Mouse (Mus musculus) gastrocnemius, adult 2 months (tissue): Measurements from ENCODE around the gene Scap. TPM values are rescaled to one million over a fixed set of nuclear protein-coding genes. Genes with fewer than 3 reads are reported as not detected.
"Not testable (repeated sequence)": the region's sequence is repeated elsewhere in the genome, so short reads cannot be mapped to it uniquely, and the experiment has no call there.

Experiments
- DNase-seq: peaks from one replicate; pipeline ENCODE4 v3.0.0; 2022
- H3K27ac ChIP-seq: fragments of 200-600 bp; 2 replicates; pipeline ENCODE4 v1.8.1; 2022; ENCODE audit warnings: mild to moderate bottlenecking
- H3K4me3 ChIP-seq: fragments of 200-600 bp; 2 replicates; pipeline ENCODE4 v1.8.1; 2022; ENCODE audit warnings: mild to moderate bottlenecking, moderate library complexity
- CTCF ChIP-seq: fragments of 200-600 bp; IDR thresholded peaks from 2 replicates; pipeline ENCODE4 v1.8.1; 2022; ENCODE audit warnings: antibody characterized with exemption, mild to moderate bottlenecking, moderate library complexity
- intact Hi-C: fragments of 180-260 bp; cut with DNase I; formaldehyde crosslinking; loops from one replicate; pipeline ENCODE4 v1.15.1; 2025
- total RNA-seq, 2 experiments: library from RNA; stranded (reverse); gene quantifications; 2 replicates each; pipeline ENCODE4 v1.2.3; 2021

Gene Scap
- total RNA-seq, 2 experiments from 2014 or later: 16.6 to 17.0 TPM

GRCm38 (mm10) chr9:110315410-110315809 lies 17.7 kb upstream of the Scap start:
- Histone ChIP-seq H3K27ac (no peak overlapping the region), H3K4me3 (no peak overlapping the region)
- no peak for TF ChIP-seq CTCF
- no peak for DNase-seq
- intact Hi-C loops: no loop called here

GRCm38 (mm10) chr9:110315904-110316303 lies 17.2 kb upstream of the Scap start:
- intact Hi-C loops: no loop called here
- no peak overlapping the region for H3K27ac ChIP-seq
- no peak for DNase-seq
- TF ChIP-seq CTCF: no peak
- H3K4me3 ChIP-seq: no peak overlapping the region

GRCm38 (mm10) chr9:110316503-110316902 lies 16.6 kb upstream of the Scap start:
- H3K27ac ChIP-seq: no peak overlapping the region
- no peak for DNase-seq
- no peak overlapping the region for H3K4me3 ChIP-seq
- intact Hi-C loops: no loop called here
- no peak for TF ChIP-seq CTCF

GRCm38 (mm10) chr9:110320769-110321168 lies 12.3 kb upstream of the Scap start:
- no peak for DNase-seq
- no peak for TF ChIP-seq CTCF
- intact Hi-C loops: no loop called here

GRCm38 (mm10) chr9:110322972-110323371 lies 10.1 kb upstream of the Scap start:
- H3K27ac ChIP-seq: no peak overlapping the region
- no peak for TF ChIP-seq CTCF
- intact Hi-C loops: no loop called here
- no peak for DNase-seq
- H3K4me3 ChIP-seq: no peak overlapping the region

More at GRCm38 (mm10) chr9:110320769-110321168, 12.3 kb upstream of the Scap start:
- no peak overlapping the region for H3K27ac ChIP-seq
- no peak overlapping the region for H3K4me3 ChIP-seq

- no peak overlapping the region for H3K4me3 ChIP-seq
Observed at GRCm38 (mm10) chr9:110324181-110324580, 8.9 kb upstream of the Scap start.

GRCm38 (mm10) chr9:110328178-110328577 lies 4.9 kb upstream of the Scap start:
- intact Hi-C loops: no loop called here
- no peak overlapping the region for H3K27ac ChIP-seq
- TF ChIP-seq CTCF: no peak
- H3K4me3 ChIP-seq: no peak overlapping the region
- no peak for DNase-seq

More at GRCm38 (mm10) chr9:110324181-110324580, 8.9 kb upstream of the Scap start:
- no peak overlapping the region for H3K27ac ChIP-seq
- intact Hi-C loops: no loop called here
- DNase-seq: no peak
- no peak for TF ChIP-seq CTCF

- no peak overlapping the region for H3K4me3 ChIP-seq
- intact Hi-C loops: no loop called here
- TF ChIP-seq CTCF: no peak
- no peak for DNase-seq
- H3K27ac ChIP-seq: no peak overlapping the region
Observed at GRCm38 (mm10) chr9:110328946-110329630, 4.0 kb upstream of the Scap start.

GRCm38 (mm10) chr9:110329655-110330054 lies 3.4 kb upstream of the Scap start:
- peak overlapping the region; percentile 20; the same call in 1 of the 2 replicates for H3K27ac ChIP-seq
- intact Hi-C loops: loop anchor here (5.0 kb wide), 1 partner anchor 78 kb away; the partner anchor contains the start of gene Ptpn23
- DNase-seq: peak; percentile 53
- H3K4me3 ChIP-seq: 0 out of 2 replicates have a peak overlapping the region, but pooled peaks have one; percentile 5
- no peak for TF ChIP-seq CTCF

- intact Hi-C loops: loop anchor here (5.0 kb wide), 1 partner anchor 77 kb away; the partner anchor contains the start of gene Ptpn23
- TF ChIP-seq CTCF: no peak
- no peak for DNase-seq
- Histone ChIP-seq H3K4me3 (no peak overlapping the region), H3K27ac (no peak overlapping the region)
Observed at GRCm38 (mm10) chr9:110330341-110330740, 2.7 kb upstream of the Scap start.

GRCm38 (mm10) chr9:110330913-110331312 lies 2.2 kb upstream of the Scap start:
- intact Hi-C loops: loop anchor here (5.0 kb wide), 1 partner anchor 76 kb away; the partner anchor contains the start of gene Ptpn23
- not testable (repeated sequence) for H3K27ac ChIP-seq, H3K4me3 ChIP-seq, DNase-seq

- Histone ChIP-seq H3K27ac (peak overlapping the region; percentile 85), H3K4me3 (peak overlapping the region; percentile 93)
- intact Hi-C loops: loop anchor here (5.0 kb wide), 1 partner anchor 73 kb away; the partner anchor contains the start of gene Ptpn23
- no peak for TF ChIP-seq CTCF
- DNase-seq: no peak
Observed at GRCm38 (mm10) chr9:110333896-110334259, 790 bp downstream of the Scap start.

GRCm38 (mm10) chr9:110334849-110335248 lies 1.8 kb downstream of the Scap start:
- H3K27ac ChIP-seq: no peak overlapping the region
- no peak overlapping the region for H3K4me3 ChIP-seq
- no peak for DNase-seq
- TF ChIP-seq CTCF: no peak
- intact Hi-C loops: loop anchor here (5.0 kb wide), 1 partner anchor 72 kb away; the partner anchor contains the start of gene Ptpn23
